Mouse (Mus musculus) MEL (cell line): ENCODE measurements around the gene Ugt2b38. TPM values are rescaled to one million over a fixed set of nuclear protein-coding genes. Genes with fewer than 3 reads are reported as not detected.
"Not testable (repeated sequence)": the region's sequence is repeated elsewhere in the genome, so short reads cannot be mapped to it uniquely, and the experiment has no call there.

Experiments
- DNase-seq: peaks from one replicate; pipeline ENCODE4 v3.0.0; 2011; ENCODE audit warnings: low read depth, low spot score
- H3K27ac ChIP-seq: 2 replicates; pipeline ENCODE4 v1.5.1; 2012; ENCODE audit warnings: low read depth, mild to moderate bottlenecking, control low read depth, low read length, moderate library complexity; ENCODE audit not compliant: control insufficient read depth
- H3K27me3 ChIP-seq, 2 experiments: fragments of 150-350 bp in 1 of 2; sonication (generic) in 1 of 2; 2 replicates each; pipeline ENCODE4 v1.6.1; 2012; ENCODE audit warnings: low read length in 2 of 2, mild to moderate bottlenecking in 2 of 2, improper control_type of control experiment in 1 of 2, moderate library complexity in 1 of 2; ENCODE audit not compliant: insufficient read depth in 2 of 2, control insufficient read depth in 1 of 2
- H3K36me3 ChIP-seq, 2 experiments: 2 replicates each; pipeline ENCODE4 v1.6.1; 2012 to 2014; ENCODE audit warnings: low read length in 2 of 2, improper control_type of control experiment in 1 of 2, inconsistent platforms in 1 of 2, mild to moderate bottlenecking in 1 of 2; ENCODE audit not compliant: insufficient read depth in 2 of 2, control insufficient read depth in 1 of 2
- H3K4me1 ChIP-seq, 2 experiments: fragments of 150-350 bp in 1 of 2; sonication (generic) in 1 of 2; 2 replicates each; pipeline ENCODE4 v1.6.1; 2012; ENCODE audit warnings: low read length in 2 of 2, improper control_type of control experiment in 1 of 2, mild to moderate bottlenecking in 1 of 2; ENCODE audit not compliant: insufficient read depth in 2 of 2, control insufficient read depth in 1 of 2
- H3K4me3 ChIP-seq, 2 experiments: fragments of 150-350 bp in 1 of 2; sonication (generic) in 1 of 2; 2 replicates each; pipeline ENCODE4 v1.5.1; 2012; ENCODE audit warnings: low read depth in 2 of 2, low read length in 2 of 2, mild to moderate bottlenecking in 2 of 2, moderate library complexity in 2 of 2, control low read depth in 1 of 2, improper control_type of control experiment in 1 of 2; ENCODE audit not compliant: control insufficient read depth in 1 of 2, insufficient read depth in 1 of 2
- H3K79me2 ChIP-seq: 2 replicates; pipeline ENCODE4 v1.6.1; 2012; ENCODE audit warnings: mild to moderate bottlenecking, low read length, moderate library complexity; ENCODE audit not compliant: control insufficient read depth, poor library complexity, insufficient read depth
- H3K9ac ChIP-seq: 2 replicates; pipeline ENCODE4 v1.6.1; 2012; ENCODE audit warnings: low read depth, mild to moderate bottlenecking, control low read depth, low read length, moderate library complexity; ENCODE audit not compliant: control insufficient read depth, poor library complexity, severe bottlenecking
- H3K9me3 ChIP-seq: fragments of 150-350 bp; sonication (generic); replicated peaks from 2 replicates; pipeline ENCODE4 v1.6.1; 2012; ENCODE audit warnings: mild to moderate bottlenecking, low read length, improper control_type of control experiment, moderate library complexity; ENCODE audit not compliant: insufficient read depth
- BHLHE40 ChIP-seq: IDR thresholded peaks from 2 replicates; pipeline ENCODE4 v1.6.1; 2012; ENCODE audit warnings: low read depth, mild to moderate bottlenecking, inconsistent platforms, low read length, improper control_type of control experiment, borderline replicate concordance
- CHD1 ChIP-seq: IDR thresholded peaks from 2 replicates; pipeline ENCODE4 v1.6.1; 2012; ENCODE audit warnings: low read depth, mild to moderate bottlenecking, inconsistent platforms, low read length, improper control_type of control experiment
- CHD2 ChIP-seq: IDR thresholded peaks from 2 replicates; pipeline ENCODE4 v1.6.1; 2011; ENCODE audit warnings: low read length, improper control_type of control experiment
- CTCF ChIP-seq, 3 experiments: IDR thresholded peaks in 2 of 3; conservative IDR thresholded peaks in 1 of 3; 2 replicates each; pipeline ENCODE4 v1.5.1; 2011 to 2012; ENCODE audit warnings: low read length in 3 of 3, low read depth in 2 of 3, mild to moderate bottlenecking in 2 of 3, improper control_type of control experiment in 1 of 3, inconsistent platforms in 1 of 3, mixed read lengths in 1 of 3, moderate library complexity in 1 of 3; ENCODE audit not compliant: control insufficient read depth in 1 of 3, insufficient read depth in 1 of 3, poor library complexity in 1 of 3, severe bottlenecking in 1 of 3
- ETS1 ChIP-seq: IDR thresholded peaks from 2 replicates; pipeline ENCODE4 v1.6.1; 2012; ENCODE audit warnings: low read depth, mild to moderate bottlenecking, inconsistent platforms, low read length, improper control_type of control experiment, moderate library complexity
- KAT2A ChIP-seq: conservative IDR thresholded peaks from 2 replicates; pipeline ENCODE4 v1.6.1; 2012; ENCODE audit warnings: low read depth, low read length, improper control_type of control experiment, inconsistent platforms
- MAZ ChIP-seq: IDR thresholded peaks from 2 replicates; pipeline ENCODE4 v1.6.1; 2012; ENCODE audit warnings: low read depth, mild to moderate bottlenecking, inconsistent platforms, low read length, improper control_type of control experiment
- MYC ChIP-seq: IDR thresholded peaks from 2 replicates; pipeline ENCODE4 v1.6.1; 2011; ENCODE audit warnings: low read depth, mild to moderate bottlenecking, low read length, improper control_type of control experiment, moderate library complexity
- NELFE ChIP-seq: IDR thresholded peaks from 2 replicates; pipeline ENCODE4 v1.6.1; 2011; ENCODE audit warnings: low read depth, low read length, improper control_type of control experiment
- NRF1 ChIP-seq: IDR thresholded peaks from 2 replicates; pipeline ENCODE4 v1.6.1; 2014; ENCODE audit warnings: low read depth, mild to moderate bottlenecking, inconsistent platforms, low read length, improper control_type of control experiment, moderate library complexity; ENCODE audit not compliant: poor library complexity, insufficient read depth, severe bottlenecking
- POLR2AphosphoS5 ChIP-seq: IDR thresholded peaks from 2 replicates; pipeline ENCODE4 v1.6.1; 2012; ENCODE audit warnings: low read depth, borderline replicate concordance, mild to moderate bottlenecking, inconsistent platforms, low read length, moderate library complexity, mixed read lengths
- RAD21 ChIP-seq: IDR thresholded peaks from 2 replicates; pipeline ENCODE4 v1.6.1; 2011; ENCODE audit warnings: mild to moderate bottlenecking, low read depth, low read length, improper control_type of control experiment
- RCOR1 ChIP-seq: IDR thresholded peaks from 2 replicates; pipeline ENCODE4 v1.6.1; 2012; ENCODE audit warnings: low read depth, mild to moderate bottlenecking, inconsistent platforms, low read length, improper control_type of control experiment
- SIN3A ChIP-seq: IDR thresholded peaks from 2 replicates; pipeline ENCODE4 v1.6.1; 2012; ENCODE audit warnings: low read length, improper control_type of control experiment, inconsistent platforms
- SMC3 ChIP-seq: IDR thresholded peaks from 2 replicates; pipeline ENCODE4 v1.6.1; 2011; ENCODE audit warnings: low read depth, low read length, improper control_type of control experiment
- TBP ChIP-seq: IDR thresholded peaks from 2 replicates; pipeline ENCODE4 v1.8.0; 2011; ENCODE audit warnings: low read depth, low read length, improper control_type of control experiment
- UBTF ChIP-seq: IDR thresholded peaks from 2 replicates; pipeline ENCODE4 v1.6.1; 2012; ENCODE audit warnings: low read depth, mild to moderate bottlenecking, inconsistent platforms, low read length, improper control_type of control experiment, moderate library complexity, borderline replicate concordance; ENCODE audit not compliant: insufficient read depth
- USF1 ChIP-seq: IDR thresholded peaks from 2 replicates; pipeline ENCODE4 v1.6.1; 2014; ENCODE audit warnings: low read depth, mild to moderate bottlenecking, inconsistent platforms, low read length, improper control_type of control experiment, moderate library complexity
- polyA plus RNA-seq, 2 experiments: library from polyadenylated mRNA; stranded (reverse) in 1 of 2; unstranded in 1 of 2; fragments of >175 nt in 1 of 2; fragments of >200 nt in 1 of 2; gene quantifications; 2 replicates each; pipeline versions ENCODE4 v1.2.1 to v1.2.4; 2012; ENCODE audit warnings: low replicate concordance in 2 of 2, low read depth in 1 of 2; ENCODE audit not compliant: insufficient read length in 2 of 2, insufficient read depth in 1 of 2, missing spikeins in 1 of 2
- total RNA-seq: library from RNA; depleted of rRNA; stranded (reverse); fragments of 300-350 nt; gene quantifications from 2 replicates; pipeline ENCODE4 v1.2.3, GENCODE M21; 2012

Ugt2b38 gene
- total and polyA plus RNA-seq, 3 experiments = not detected

- not testable (repeated sequence) for H3K9ac ChIP-seq, H3K4me1 ChIP-seq, H3K79me2 ChIP-seq, H3K4me3 ChIP-seq, H3K9me3 ChIP-seq, H3K27me3 ChIP-seq, H3K36me3 ChIP-seq, H3K27ac ChIP-seq
- peak; percentile 2 for DNase-seq
Observed at GRCm38 (mm10) chr5:87452514-87452913, 28.5 kb upstream of the Ugt2b38 start.

- TF ChIP-seq RAD21 (peak; percentile 0; the same call in 1 of the 2 replicates), TBP (no peak), SMC3 (0 out of 2 replicates have a peak, but pooled peaks have one; percentile 11)
- no peak overlapping the region for H3K9ac ChIP-seq
- no peaks in the 10 kb centered on the region for H3K9me3 ChIP-seq
- no peaks in the 10 kb centered on the region for H3K36me3 ChIP-seq
- no peak overlapping the region for H3K4me3 ChIP-seq
- no peak for DNase-seq
- H3K27me3 ChIP-seq = no peaks in the 10 kb centered on the region
- H3K27ac ChIP-seq = no peak overlapping the region
- no peaks in the 10 kb centered on the region for H3K4me1 ChIP-seq
- no peaks in the 10 kb centered on the region for H3K79me2 ChIP-seq
Observed at GRCm38 (mm10) chr5:87436264-87436663, 12.3 kb upstream of the Ugt2b38 start.

- H3K9ac ChIP-seq = no peak overlapping the region
- TF ChIP-seq KAT2A = no peak
- no peak for TF ChIP-seq TBP
- no peak for TF ChIP-seq SIN3A
- TF ChIP-seq UBTF = no peak
- H3K79me2 ChIP-seq = no peaks in the 10 kb centered on the region
- H3K9me3 ChIP-seq = no peaks in the 10 kb centered on the region
- no peaks in the 10 kb centered on the region for H3K4me1 ChIP-seq
- no peaks in the 10 kb centered on the region for H3K27me3 ChIP-seq
- no peaks in the 10 kb centered on the region for H3K36me3 ChIP-seq
- H3K4me3 ChIP-seq = no peak overlapping the region
- H3K27ac ChIP-seq = no peak overlapping the region
- DNase-seq = no peak
Observed at GRCm38 (mm10) chr5:87425676-87426075, 1.7 kb upstream of the Ugt2b38 start.

GRCm38 (mm10) chr5:87396968-87397367 is 27.0 kb downstream of the Ugt2b38 start:
- Histone ChIP-seq H3K4me1 (no peaks in the 10 kb centered on the region), H3K9ac (no peak overlapping the region), H3K79me2 (no peaks in the 10 kb centered on the region), H3K27ac (no peak overlapping the region), H3K9me3 (no peaks in the 10 kb centered on the region), H3K27me3 (no peaks in the 10 kb centered on the region), H3K4me3 (no peak overlapping the region), H3K36me3 (no peaks in the 10 kb centered on the region)
- no peak for TF ChIP-seq NRF1
- no peak for TF ChIP-seq CHD2
- TF ChIP-seq MAZ = no peak
- no peak for TF ChIP-seq BHLHE40
- TF ChIP-seq KAT2A = no peak
- TF ChIP-seq CTCF (IDR thresholded peaks at IDR 0.05 in 2 of 3, conservative IDR thresholded peaks at IDR 0.05 in 1 of 3; ENCODE audit: control insufficient read depth in 1 of 3, insufficient read depth in 1 of 3, low read depth in 2 of 3, low read length in 3 of 3, poor library complexity in 1 of 3, severe bottlenecking in 1 of 3) = no peak
- TF ChIP-seq RAD21 = no peak
- TF ChIP-seq CHD1 = no peak
- TF ChIP-seq MYC = no peak
- no peak for TF ChIP-seq UBTF
- TF ChIP-seq POLR2AphosphoS5 = no peak
- TF ChIP-seq ETS1 = no peak
- no peak for TF ChIP-seq RCOR1
- no peak for TF ChIP-seq NELFE
- no peak for TF ChIP-seq TBP
- TF ChIP-seq USF1 = no peak
- DNase-seq = no peak
